Mouse (Mus musculus): ENCODE data around the gene Exosc5.

Gene Exosc5

GRCm38 (mm10) chr7:25658657-25659472 is at the start of gene Exosc5, which contains the start of gene Bckdha:
TSS of gene Exosc5 (plus strand) at chr7:25659164.
TSS of gene Bckdha (minus strand) at chr7:25658981.
- peak; percentile 97 to 98 for DNase-seq

- no peak for DNase-seq
Measured at GRCm38 (mm10) chr7:25610056-25610455, 48.9 kb upstream of the Exosc5 start.

GRCm38 (mm10) chr7:25611501-25611900 is 47.5 kb upstream of the Exosc5 start:
- no peak for DNase-seq

- DNase-seq: no peak
Measured at GRCm38 (mm10) chr7:25614086-25614485, 44.9 kb upstream of the Exosc5 start.

GRCm38 (mm10) chr7:25614831-25615705 is 43.9 kb upstream of the Exosc5 start:
- DNase-seq: no peak

- DNase-seq: no peak
Measured at GRCm38 (mm10) chr7:25615706-25616011, 43.3 kb upstream of the Exosc5 start, which contains the start of gene Erich4. TSS of gene Erich4 (minus strand) at chr7:25615892.

- no peak for DNase-seq
Measured at GRCm38 (mm10) chr7:25617376-25618160, 41.4 kb upstream of the Exosc5 start.

GRCm38 (mm10) chr7:25618865-25619721 is 39.9 kb upstream of the Exosc5 start, which contains the start of gene Dmac2:
TSS of gene Dmac2 (plus strand) at chr7:25619414.
- peak; percentile 96 to 97 for DNase-seq

- no peak for DNase-seq
Measured at GRCm38 (mm10) chr7:25619722-25619991, 39.3 kb upstream of the Exosc5 start.

GRCm38 (mm10) chr7:25620101-25620500 is 38.9 kb upstream of the Exosc5 start:
- no peak for DNase-seq

- DNase-seq: no peak
Measured at GRCm38 (mm10) chr7:25620751-25621150, 38.2 kb upstream of the Exosc5 start.

- no peak for DNase-seq
Measured at GRCm38 (mm10) chr7:25623857-25624370, 35.0 kb upstream of the Exosc5 start.

- no peak for DNase-seq
Measured at GRCm38 (mm10) chr7:25624851-25625250, 34.1 kb upstream of the Exosc5 start.

- DNase-seq: peak; percentile 75 to 76
Measured at GRCm38 (mm10) chr7:25625594-25626250, 33.2 kb upstream of the Exosc5 start.

- DNase-seq: peak; percentile 43 to 52
Measured at GRCm38 (mm10) chr7:25626509-25627430, 32.2 kb upstream of the Exosc5 start, which contains the start of gene B3gnt8. TSS of gene B3gnt8 (plus strand) at chr7:25626654.

GRCm38 (mm10) chr7:25627431-25628322 is 31.3 kb upstream of the Exosc5 start:
- peak in 1 of 2 experiments; percentile 31 for DNase-seq

- DNase-seq: no peak
Measured at GRCm38 (mm10) chr7:25628323-25628620, 30.7 kb upstream of the Exosc5 start.

GRCm38 (mm10) chr7:25632679-25633078 is 26.3 kb upstream of the Exosc5 start:
- DNase-seq: peak; percentile 57 to 58

- peak; percentile 81 to 85 for DNase-seq
Measured at GRCm38 (mm10) chr7:25636373-25636772, 22.6 kb upstream of the Exosc5 start.
